Mouse (Mus musculus): Measurements from ENCODE around the gene Ublcp1. TPM values are rescaled to one million over a fixed set of nuclear protein-coding genes. Genes with fewer than 3 reads are reported as not detected.
A peak's percentile ranks its signal among the peaks of the same experiment; 100 is the strongest.
"Not testable (repeated sequence)": the region's sequence is repeated elsewhere in the genome, so short reads cannot be mapped to it uniquely, and the experiment has no call there.

Ublcp1 gene
- total RNA-seq, 4 experiments from 2014 or later, result 47.9 to 53.0 (median 48.9) TPM

GRCm38 (mm10) chr11:44494643-44495323 is 24.5 kb upstream of the Ublcp1 start:
- no peak for DNase-seq (ENCODE audit: low spot score in 2 of 2)

- no peak for DNase-seq (ENCODE audit: low spot score in 2 of 2)
Observed at GRCm38 (mm10) chr11:44489117-44489516, 18.8 kb upstream of the Ublcp1 start.

GRCm38 (mm10) chr11:44485089-44485736 is 14.9 kb upstream of the Ublcp1 start:
- no peak for DNase-seq (ENCODE audit: low spot score in 2 of 2)

- no peak for DNase-seq (ENCODE audit: low spot score in 2 of 2)
Observed at GRCm38 (mm10) chr11:44480246-44480645, 9.9 kb upstream of the Ublcp1 start.

- DNase-seq (ENCODE audit: low spot score in 2 of 2), result no peak
Observed at GRCm38 (mm10) chr11:44478382-44478781, 8.1 kb upstream of the Ublcp1 start.

- no peak for DNase-seq (ENCODE audit: low spot score in 2 of 2)
Observed at GRCm38 (mm10) chr11:44476445-44476844, 6.1 kb upstream of the Ublcp1 start.

- DNase-seq (ENCODE audit: low spot score in 2 of 2), result no peak
Observed at GRCm38 (mm10) chr11:44475467-44475866, 5.2 kb upstream of the Ublcp1 start.

GRCm38 (mm10) chr11:44471337-44471995 is 1.2 kb upstream of the Ublcp1 start:
- no peak for DNase-seq (ENCODE audit: low spot score in 2 of 2)

- DNase-seq (ENCODE audit: low spot score in 2 of 2), result peak; percentile 8 to 18
Observed at GRCm38 (mm10) chr11:44469646-44470431, 459 bp downstream of the Ublcp1 start.

GRCm38 (mm10) chr11:44468306-44468790 is 1.9 kb downstream of the Ublcp1 start:
- no peak for DNase-seq (ENCODE audit: low spot score in 2 of 2)

GRCm38 (mm10) chr11:44466949-44467442 is 3.3 kb downstream of the Ublcp1 start:
- DNase-seq (ENCODE audit: low spot score in 2 of 2), result no peak

- no peak for DNase-seq (ENCODE audit: low spot score in 2 of 2)
Observed at GRCm38 (mm10) chr11:44461493-44461892, 8.8 kb downstream of the Ublcp1 start.

- peak in 1 of 2 experiments; percentile 52 for DNase-seq (ENCODE audit: low spot score in 2 of 2)
Observed at GRCm38 (mm10) chr11:44453423-44453822, 16.9 kb downstream of the Ublcp1 start.

- not testable (repeated sequence) for DNase-seq (ENCODE audit: low spot score in 2 of 2)
Observed at GRCm38 (mm10) chr11:44452016-44452415, 18.3 kb downstream of the Ublcp1 start.

- DNase-seq (ENCODE audit: low spot score in 2 of 2), result no peak
Observed at GRCm38 (mm10) chr11:44451046-44451445, 19.3 kb downstream of the Ublcp1 start.

- no peak for DNase-seq (ENCODE audit: low spot score in 2 of 2)
Observed at GRCm38 (mm10) chr11:44437786-44438185, 32.5 kb downstream of the Ublcp1 start.

GRCm38 (mm10) chr11:44430036-44430435 is 40.3 kb downstream of the Ublcp1 start:
- no peak for DNase-seq (ENCODE audit: low spot score in 2 of 2)

- DNase-seq (ENCODE audit: low spot score in 2 of 2), result no peak
Observed at GRCm38 (mm10) chr11:44427951-44428350, 42.3 kb downstream of the Ublcp1 start.

- DNase-seq (ENCODE audit: low spot score in 2 of 2), result no peak
Observed at GRCm38 (mm10) chr11:44425626-44426025, 44.7 kb downstream of the Ublcp1 start.

- no peak for DNase-seq (ENCODE audit: low spot score in 2 of 2)
Observed at GRCm38 (mm10) chr11:44425006-44425405, 45.3 kb downstream of the Ublcp1 start.

GRCm38 (mm10) chr11:44423955-44424354 is 46.3 kb downstream of the Ublcp1 start:
- no peak for DNase-seq (ENCODE audit: low spot score in 2 of 2)

Measured in layer of hippocampus, adult 8-10 months (tissue).